Comparison of ENCODE assay signal across 25 mouse cellular contexts in genomic region chr3:102964033-102964432, GRCm38 (mm10). TPM values are rescaled to one million over a fixed set of nuclear protein-coding genes. Genes with fewer than 3 reads are reported as not detected.
DNase-seq lines count a peak whose midpoint lies in the region; ATAC-seq and TF ChIP-seq lines count a peak whose summit lies in the region.
"Had no signal": no experiment of that assay in that cellular context is flagged by ENCODE, and none has a peak within 500 bp of the region (broad histone marks: within the 10 kb centered on the region; RNA-seq: fewer than 3 reads in every experiment).

Nr1h5 (minus strand) TSS chr3:102964133.

- no peak for TF ChIP-seq CTCF in liver, postnatal 0 days (IDR thresholded peaks at IDR 0.05; ENCODE audit: low read depth)

- no peak within 1 kb of the TSS for H3K9ac ChIP-seq in liver, postnatal 0 days (replicated peaks)
- H3K9ac ChIP-seq in liver, embryonic 12.5 days, result no peak within 1 kb of the TSS
- H3K9ac ChIP-seq: embryonic facial prominence, embryonic 12.5 days; forebrain, embryonic 13.5 days; forebrain, embryonic 15.5 days had no signal

- no peaks in the 10 kb centered on the region for H3K36me3 ChIP-seq in liver, postnatal 0 days (replicated peaks; ENCODE audit: insufficient read depth, low read length)
- H3K36me3 ChIP-seq in liver, embryonic 12.5 days, result no peaks in the 10 kb centered on the region
- no peaks in the 10 kb centered on the region for H3K36me3 ChIP-seq in hindbrain, embryonic 10.5 days
- H3K36me3 ChIP-seq: embryonic facial prominence, embryonic 10.5 days; embryonic facial prominence, embryonic 12.5 days; forebrain, embryonic 15.5 days; G1E had no signal

- peak; percentile 9 for DNase-seq in liver
- no peak for DNase-seq in liver, postnatal 0 days
- DNase-seq in testis, postnatal 10 days (ENCODE audit: low spot score), result peak; percentile 45
- peak; percentile 25 for DNase-seq in yolk sac, embryonic 10.5 days (ENCODE audit: low spot score)
- no peak for DNase-seq in hindbrain, embryonic 10.5 days (ENCODE audit: low spot score)
- DNase-seq in spleen, postnatal 36 days (ENCODE audit: low spot score in 2 of 2), result no peak
- DNase-seq: adrenal gland, adult 8-10 months; adrenal gland, postnatal 14 days; adrenal gland, postnatal 36 days; B cell, adult 2 months; cerebellum, adult 11-12 months; cerebellum, adult 2 months; cerebellum, adult 9-10 months; cerebellum, postnatal 10 days; cerebellum, postnatal 25 days had no signal

- no peak within 1 kb of the TSS for H3K4me2 ChIP-seq in liver, postnatal 0 days (ENCODE audit: low read depth, low read length)
- H3K4me2 ChIP-seq in liver, embryonic 12.5 days, result no peak within 1 kb of the TSS
- H3K4me2 ChIP-seq: embryonic facial prominence, embryonic 12.5 days; forebrain, embryonic 13.5 days; forebrain, embryonic 15.5 days had no signal

- no peak within 1 kb of the TSS for H3K27ac ChIP-seq in liver, postnatal 0 days (ENCODE audit: low read depth)
- H3K27ac ChIP-seq in liver, embryonic 12.5 days, result no peak within 1 kb of the TSS
- H3K27ac ChIP-seq in hindbrain, embryonic 10.5 days, result no peak within 1 kb of the TSS
- H3K27ac ChIP-seq: embryonic facial prominence, embryonic 10.5 days; embryonic facial prominence, embryonic 12.5 days; forebrain, embryonic 13.5 days; forebrain, embryonic 15.5 days had no signal

- TF ChIP-seq EP300 in liver, postnatal 0 days (IDR thresholded peaks at IDR 0.05; ENCODE audit: low read depth), result no peak

- H3K27me3 ChIP-seq in liver, postnatal 0 days (ENCODE audit: insufficient read depth, low read length), result no peaks in the 10 kb centered on the region
- H3K27me3 ChIP-seq in liver, embryonic 12.5 days (replicated peaks), result no peaks in the 10 kb centered on the region
- no peaks in the 10 kb centered on the region for H3K27me3 ChIP-seq in hindbrain, embryonic 10.5 days (ENCODE audit: insufficient read depth, poor library complexity, severe bottlenecking)
- H3K27me3 ChIP-seq: CH12.LX; embryonic facial prominence, embryonic 12.5 days; forebrain, embryonic 13.5 days; forebrain, embryonic 15.5 days had no signal

- no peaks in the 10 kb centered on the region for H3K4me1 ChIP-seq in liver, postnatal 0 days (ENCODE audit: insufficient read depth)
- H3K4me1 ChIP-seq in liver, embryonic 12.5 days, result no peaks in the 10 kb centered on the region
- no peaks in the 10 kb centered on the region for H3K4me1 ChIP-seq in hindbrain, embryonic 10.5 days (replicated peaks)
- H3K4me1 ChIP-seq: embryonic facial prominence, embryonic 10.5 days; embryonic facial prominence, embryonic 12.5 days; forebrain, embryonic 13.5 days; forebrain, embryonic 15.5 days had no signal

- WGBS in liver, postnatal 0 days (ENCODE audit: insufficient replicate concordance), result 44% methylated on average over 3 of the region's 3 CpGs
- 38% methylated on average over 3 of the region's 3 CpGs for WGBS in liver, embryonic 12.5 days (ENCODE audit: insufficient replicate concordance)
- WGBS in hindbrain, embryonic 10.5 days, result 62% methylated on average over 3 of the region's 3 CpGs

- H3K9me3 ChIP-seq in liver, postnatal 0 days (ENCODE audit: low read length), result no peaks in the 10 kb centered on the region
- H3K9me3 ChIP-seq in liver, embryonic 12.5 days (replicated peaks), result no peaks in the 10 kb centered on the region
- H3K9me3 ChIP-seq in hindbrain, embryonic 10.5 days, result no peaks in the 10 kb centered on the region
- H3K9me3 ChIP-seq: embryonic facial prominence, embryonic 10.5 days; embryonic facial prominence, embryonic 12.5 days; forebrain, embryonic 13.5 days; forebrain, embryonic 15.5 days; G1E had no signal

- H3K4me3 ChIP-seq in liver, postnatal 0 days (ENCODE audit: low read depth, low read length), result no peak within 1 kb of the TSS
- no peak within 1 kb of the TSS for H3K4me3 ChIP-seq in liver, embryonic 12.5 days
- no peak within 1 kb of the TSS for H3K4me3 ChIP-seq in hindbrain, embryonic 10.5 days
- H3K4me3 ChIP-seq: embryonic facial prominence, embryonic 10.5 days; embryonic facial prominence, embryonic 12.5 days; forebrain, embryonic 13.5 days; forebrain, embryonic 15.5 days had no signal

- ATAC-seq in liver, postnatal 0 days, result no peak
- ATAC-seq in liver, embryonic 12.5 days, result no peak
- no peak for ATAC-seq in activated CD4-positive, CD25-positive, alpha-beta regulatory T cell, adult 4 months
- ATAC-seq: CD4-positive, CD25-positive, alpha-beta regulatory T cell, adult 4 months; forebrain, embryonic 13.5 days; forebrain, embryonic 15.5 days had no signal

RNA-seq across cellular contexts. Expression of gene Nr1h5, which starts in this region (rescaled TPM):
- 2.1 and 2.2 TPM in 2 replicates for polyA plus RNA-seq in liver, postnatal 0 days (2015; fragmentation: Nextera tagmentation; extraction: Ambion mirVana)
- polyA plus RNA-seq in liver, embryonic 12.5 days (2016; fragmentation: Nextera tagmentation; extraction: Ambion mirVana), result 10.3 and 10.4 TPM in 2 replicates
- polyA plus RNA-seq in activated CD4-positive, CD25-positive, alpha-beta regulatory T cell, adult 4 months (2017; shearing (Covaris generic)), result not detected
- polyA plus RNA-seq in hindbrain, embryonic 10.5 days (2016; fragmentation: Nextera tagmentation; extraction: Ambion mirVana), result not detected in 2 replicates
- polyA plus RNA-seq: CD4-positive, CD25-positive, alpha-beta regulatory T cell, adult 4 months; cerebellum, adult 2 months; cortical plate, adult 2 months; embryonic facial prominence, embryonic 10.5 days; forebrain, embryonic 13.5 days; G1E had no signal

Comparison
In these comparisons a context has a peak if more than half of its experiments do, and no peak if none do; other contexts are left out.
1. DNase-seq: peak in liver (single experiment), testis, postnatal 10 days (single experiment) and yolk sac, embryonic 10.5 days (single experiment); none in liver, postnatal 0 days (single experiment), hindbrain, embryonic 10.5 days (single experiment) and spleen, postnatal 36 days (0 of 2).